Mouse (Mus musculus) ES-CJ7 (cell line): ENCODE data around the gene Olfr220.

Experiments used
- DNase-seq: peaks from one replicate; pipeline ENCODE4 v3.0.0; 2011; ENCODE audit warnings: low read depth, low spot score

Olfr220 gene

DNA sequence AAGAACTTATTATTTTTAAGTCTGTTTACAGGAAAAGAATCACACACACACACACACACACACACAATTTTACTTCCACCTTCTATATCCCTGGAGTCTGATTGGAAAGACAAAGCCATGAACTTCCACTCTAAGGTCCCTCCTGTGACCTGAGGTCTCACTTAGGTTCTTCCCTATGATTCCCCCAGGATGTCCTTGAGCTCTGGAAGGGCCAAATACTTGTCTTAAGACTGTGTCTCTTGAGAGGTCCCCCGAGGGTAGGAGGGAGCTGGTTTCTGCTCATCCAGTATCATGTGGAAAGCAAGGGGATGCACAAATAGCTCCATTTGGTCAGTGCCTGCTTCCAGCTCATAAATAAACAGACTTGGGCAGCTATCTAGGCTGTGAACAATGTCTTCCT is at the start of gene Olfr220:
Gene Olfr220 (plus strand): TSS at position 301 of the 400 bp plus-strand sequence.
- DNase-seq: no peak

DNA sequence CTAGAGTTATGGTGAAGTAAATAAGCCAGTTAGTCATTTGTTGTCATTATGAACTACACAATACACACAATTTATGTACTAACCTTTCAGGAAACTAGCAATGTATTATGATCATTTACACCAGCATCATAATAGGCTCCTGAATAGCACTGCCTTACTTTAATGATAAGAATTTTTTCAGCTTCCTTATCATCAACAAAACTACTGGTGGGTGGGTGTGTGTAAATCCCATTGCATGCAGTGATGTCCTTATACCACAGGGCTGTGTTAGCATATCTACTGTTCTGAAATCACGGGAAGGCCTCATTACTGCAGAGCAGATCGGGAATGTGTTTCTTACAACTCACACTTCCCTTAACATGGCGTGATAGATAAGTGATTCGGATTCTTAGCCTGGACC is 18.9 kb upstream of the Olfr220 start:
- DNase-seq: no peak

DNA sequence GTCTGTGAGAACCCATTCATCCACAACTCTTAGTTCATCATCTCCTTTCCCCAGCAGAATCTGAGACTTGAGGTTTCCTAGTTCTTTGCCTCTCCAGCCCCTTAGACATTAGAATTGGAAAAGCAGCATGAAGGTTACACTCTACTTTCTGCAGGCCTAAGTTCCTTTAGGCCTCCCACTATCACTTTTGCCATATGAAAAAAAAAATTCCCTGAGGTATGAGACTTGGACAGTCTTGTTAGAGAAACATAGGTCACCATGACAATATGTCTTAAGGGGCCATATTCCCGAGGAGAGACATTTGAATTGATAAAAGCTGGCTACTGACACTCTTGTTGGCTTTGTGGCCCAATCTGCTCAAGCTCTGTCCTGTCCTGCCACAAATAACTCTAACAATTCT is 18.1 kb upstream of the Olfr220 start, which contains the start of gene Olfr414:
Gene Olfr414 (plus strand): TSS at position 301 of the 400 bp plus-strand sequence.
- no peak for DNase-seq

DNA sequence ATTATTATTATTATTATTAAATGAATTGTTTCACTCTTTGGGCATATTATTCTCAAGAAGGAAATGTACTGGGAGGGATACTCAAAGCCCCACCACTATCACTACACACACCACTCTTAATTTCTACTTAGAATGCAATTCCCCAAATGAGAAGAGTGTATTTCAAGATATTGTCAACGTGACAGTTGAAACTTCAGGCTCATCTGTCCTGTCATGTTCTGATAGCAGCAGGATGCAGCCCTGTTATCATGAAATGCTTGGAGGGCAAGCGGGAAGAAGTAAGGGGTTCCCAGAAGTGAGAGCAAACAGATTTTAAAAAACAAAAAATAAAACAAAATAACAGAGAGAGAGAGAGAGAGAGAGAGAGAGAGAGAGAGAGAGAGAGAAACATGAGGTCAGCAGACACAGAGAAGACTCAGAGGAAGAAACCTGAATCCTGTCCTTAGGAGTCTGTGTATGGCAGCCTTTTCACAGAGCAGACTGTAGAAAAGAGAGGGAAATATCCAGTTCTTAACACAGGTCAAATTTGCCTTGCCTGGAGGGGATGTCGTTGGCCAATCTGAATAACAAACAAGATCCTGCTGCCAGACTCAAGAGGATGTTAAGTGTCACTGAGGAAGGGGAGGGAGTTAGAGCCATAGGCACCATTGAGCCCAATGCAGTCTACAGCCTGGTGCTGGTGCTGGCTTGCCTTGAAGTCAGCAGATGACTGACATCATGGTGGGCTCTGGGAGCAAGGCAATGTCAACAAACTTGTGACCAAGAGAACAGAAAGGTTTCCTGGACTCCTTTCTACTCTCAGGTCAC is 15.5 kb upstream of the Olfr220 start:
- DNase-seq: peak; percentile 70

DNA sequence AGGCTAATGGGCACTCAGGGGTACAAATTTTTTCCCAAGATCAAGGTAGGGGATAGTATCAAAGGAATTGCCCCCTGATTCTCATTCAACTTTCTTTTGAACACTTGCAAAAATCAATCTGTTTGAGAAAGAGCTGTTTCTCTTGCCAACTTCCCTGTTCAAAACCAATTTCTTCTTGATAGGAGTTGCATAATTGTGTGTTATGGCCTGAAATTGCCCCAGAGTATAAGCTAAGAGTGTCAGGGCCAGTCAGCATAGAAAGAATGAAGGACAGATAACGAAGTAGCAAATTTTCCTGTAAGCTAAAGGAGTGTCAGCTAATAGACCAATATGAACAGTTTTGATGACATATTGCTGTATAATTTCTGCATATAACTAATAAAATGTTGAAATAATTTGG is 14.5 kb upstream of the Olfr220 start:
- no peak for DNase-seq

DNA sequence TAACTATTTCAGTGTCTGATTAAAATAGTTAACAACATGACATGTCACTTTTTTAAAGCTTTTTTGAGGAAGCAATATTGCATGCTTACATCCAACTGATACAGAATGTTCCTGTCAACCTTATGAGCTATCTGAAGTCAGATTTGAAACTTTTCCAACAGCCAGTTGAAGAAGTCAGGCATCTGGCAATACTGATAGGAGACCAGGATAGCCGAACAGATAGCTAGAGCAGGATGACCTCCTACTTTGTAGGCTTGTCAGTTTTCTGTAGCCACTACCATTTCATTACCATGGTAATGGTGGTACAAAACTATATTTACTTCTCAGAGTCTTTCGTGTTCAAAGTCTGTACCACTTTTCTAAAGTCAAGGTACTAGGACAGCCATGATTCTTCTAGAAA is 13.5 kb upstream of the Olfr220 start:
- no peak for DNase-seq

DNA sequence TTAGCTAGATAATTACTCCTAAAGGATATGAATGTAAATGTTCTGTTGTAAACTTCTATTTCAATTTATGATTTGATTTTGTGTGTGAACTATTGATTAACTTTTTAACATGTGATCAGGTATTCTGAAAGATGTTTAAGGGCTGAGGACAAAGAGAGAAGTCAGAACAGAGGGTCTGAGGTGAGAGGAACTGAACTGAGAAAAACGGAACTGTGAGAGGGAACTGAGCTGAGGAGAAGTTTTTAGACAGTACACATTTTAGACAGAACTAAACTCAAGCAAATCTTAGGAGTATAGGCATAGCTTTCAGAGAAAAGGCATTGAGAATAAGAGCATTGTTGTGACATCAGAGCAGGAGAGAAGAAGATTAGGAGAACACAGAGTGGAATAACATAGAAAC is 7.8 kb upstream of the Olfr220 start:
- no peak for DNase-seq

DNA sequence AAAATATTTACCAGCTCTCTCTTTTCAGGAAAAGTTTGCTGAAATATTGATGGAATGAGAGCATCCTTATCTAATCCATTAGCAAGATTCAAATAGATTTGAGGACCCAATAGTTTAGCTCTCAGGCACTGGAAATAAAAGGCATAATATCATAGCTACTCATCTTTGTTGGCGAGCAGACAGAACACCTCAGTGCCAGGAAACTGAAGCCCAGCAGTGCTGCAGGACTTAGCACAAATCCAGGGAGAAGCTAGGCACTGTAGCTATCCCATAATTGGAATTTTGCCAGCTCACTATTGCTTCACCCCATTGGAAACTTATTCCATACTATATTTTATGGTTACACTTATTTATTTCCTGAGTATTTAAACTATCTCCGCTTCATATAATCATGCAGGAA is 13.2 kb downstream of the Olfr220 start:
- no peak for DNase-seq

DNA sequence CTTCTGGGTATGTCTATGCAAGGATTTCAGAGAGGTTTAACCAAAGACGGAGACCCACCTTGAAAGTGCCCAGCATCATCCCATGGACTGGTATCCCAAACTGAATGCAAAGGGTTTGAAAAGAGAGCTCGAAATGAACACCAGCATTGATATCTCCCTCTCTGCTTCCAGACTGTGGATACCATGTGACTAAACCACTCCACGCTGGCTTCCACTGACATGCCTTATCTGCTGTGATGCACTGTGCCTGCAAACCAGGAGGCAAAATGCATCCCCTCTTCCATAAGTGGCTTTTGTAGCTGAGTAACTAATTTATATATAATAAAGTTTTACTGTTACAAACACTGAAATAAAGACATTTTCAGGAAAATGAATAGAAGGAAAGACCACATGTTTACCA is 23.5 kb downstream of the Olfr220 start:
- no peak for DNase-seq

DNA sequence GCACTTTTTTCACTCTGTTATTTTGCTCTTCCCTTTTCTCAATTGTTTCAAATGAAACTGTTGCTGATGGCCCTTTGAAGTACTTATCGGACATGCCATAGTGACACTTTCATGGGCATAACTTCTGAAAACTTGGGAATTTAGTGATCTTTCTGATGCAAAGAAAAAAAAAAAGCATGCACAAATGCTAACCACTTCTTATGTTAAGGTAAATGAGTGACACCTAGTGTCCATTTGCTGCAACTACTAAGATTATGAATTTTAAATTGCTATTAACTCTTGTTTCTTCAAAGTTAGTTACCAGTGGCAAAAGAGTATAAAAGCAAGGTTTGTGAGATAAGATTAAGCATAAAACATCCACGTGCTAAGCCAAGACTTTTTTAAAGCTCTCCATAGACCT is 24.4 kb downstream of the Olfr220 start:
- peak; percentile 47 for DNase-seq

DNA sequence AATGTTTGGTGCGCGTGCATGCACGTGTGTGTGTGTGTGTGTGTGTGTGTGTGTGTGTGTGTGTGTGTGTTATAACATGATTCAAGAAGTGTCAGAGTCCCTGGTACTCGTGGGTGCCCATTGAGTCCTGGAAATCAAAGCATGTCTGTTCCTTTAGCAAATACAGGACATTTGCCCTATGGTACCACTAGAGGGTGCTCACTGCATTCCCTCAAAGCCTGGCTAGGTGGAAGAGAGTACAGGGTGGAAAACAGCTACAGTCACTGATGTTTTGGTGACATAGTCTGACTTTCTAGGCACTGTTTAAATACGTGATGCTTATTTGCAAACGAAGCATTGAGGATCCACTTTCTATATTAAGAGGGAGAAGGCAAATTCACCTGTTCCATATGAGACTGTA is 27.9 kb downstream of the Olfr220 start:
- peak; percentile 85 for DNase-seq

DNA sequence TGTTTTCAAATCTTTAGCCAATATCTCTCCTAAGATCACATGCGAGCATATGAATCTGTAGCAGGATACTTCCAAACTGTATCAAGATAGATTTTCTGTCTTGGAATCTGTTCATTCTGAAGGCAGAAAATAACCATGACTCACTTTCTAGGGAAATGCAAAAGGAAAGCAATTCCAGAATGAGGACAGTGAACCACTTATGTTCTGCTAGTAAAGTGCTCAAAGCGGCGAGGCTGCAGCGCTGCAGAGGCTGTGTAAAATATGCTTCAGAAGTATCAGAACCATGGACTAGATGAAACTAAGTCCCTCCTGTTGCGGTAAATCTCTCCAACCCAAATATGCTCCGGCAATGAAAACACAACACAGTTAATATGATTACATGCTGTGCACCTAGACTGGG is 40.7 kb downstream of the Olfr220 start:
- DNase-seq: no peak

DNA sequence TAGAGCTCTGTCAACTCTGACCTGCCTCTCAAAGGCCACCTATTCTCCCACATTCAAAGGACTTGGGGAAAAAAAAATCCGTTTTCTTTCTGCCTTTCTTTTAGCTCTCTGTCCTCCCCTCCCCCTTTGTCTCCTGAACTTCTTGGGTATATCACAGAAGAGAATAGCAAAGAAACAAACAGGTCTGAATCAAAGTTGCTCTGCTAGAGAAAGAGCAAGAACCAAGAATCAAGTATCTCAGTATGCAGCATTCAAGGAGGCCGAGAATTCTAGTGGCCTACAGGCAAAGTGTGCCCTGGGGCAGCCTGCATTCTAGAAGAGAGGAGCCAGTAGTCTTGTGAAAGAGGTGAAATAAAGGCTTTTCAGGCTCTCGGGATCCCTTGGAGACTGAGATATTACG is 58.2 kb downstream of the Olfr220 start:
- DNase-seq: no peak
